Mouse (Mus musculus) kidney, adult 2 months (tissue): ENCODE results near the gene Sytl1.

Experiments used
- CTCF ChIP-seq: fragments of 200-500 bp; conservative IDR thresholded peaks from 2 replicates; pipeline ENCODE4 v1.5.1; 2011; ENCODE audit warnings: low read depth, mild to moderate bottlenecking, control low read depth, low read length, moderate library complexity, mixed read lengths; ENCODE audit not compliant: insufficient read depth, insufficient read length
- POLR2A ChIP-seq: fragments of 200-500 bp; IDR thresholded peaks from one replicate; pipeline ENCODE4 v1.6.1; 2011; ENCODE audit warnings: low read depth, low read length, control low read depth

DNA sequence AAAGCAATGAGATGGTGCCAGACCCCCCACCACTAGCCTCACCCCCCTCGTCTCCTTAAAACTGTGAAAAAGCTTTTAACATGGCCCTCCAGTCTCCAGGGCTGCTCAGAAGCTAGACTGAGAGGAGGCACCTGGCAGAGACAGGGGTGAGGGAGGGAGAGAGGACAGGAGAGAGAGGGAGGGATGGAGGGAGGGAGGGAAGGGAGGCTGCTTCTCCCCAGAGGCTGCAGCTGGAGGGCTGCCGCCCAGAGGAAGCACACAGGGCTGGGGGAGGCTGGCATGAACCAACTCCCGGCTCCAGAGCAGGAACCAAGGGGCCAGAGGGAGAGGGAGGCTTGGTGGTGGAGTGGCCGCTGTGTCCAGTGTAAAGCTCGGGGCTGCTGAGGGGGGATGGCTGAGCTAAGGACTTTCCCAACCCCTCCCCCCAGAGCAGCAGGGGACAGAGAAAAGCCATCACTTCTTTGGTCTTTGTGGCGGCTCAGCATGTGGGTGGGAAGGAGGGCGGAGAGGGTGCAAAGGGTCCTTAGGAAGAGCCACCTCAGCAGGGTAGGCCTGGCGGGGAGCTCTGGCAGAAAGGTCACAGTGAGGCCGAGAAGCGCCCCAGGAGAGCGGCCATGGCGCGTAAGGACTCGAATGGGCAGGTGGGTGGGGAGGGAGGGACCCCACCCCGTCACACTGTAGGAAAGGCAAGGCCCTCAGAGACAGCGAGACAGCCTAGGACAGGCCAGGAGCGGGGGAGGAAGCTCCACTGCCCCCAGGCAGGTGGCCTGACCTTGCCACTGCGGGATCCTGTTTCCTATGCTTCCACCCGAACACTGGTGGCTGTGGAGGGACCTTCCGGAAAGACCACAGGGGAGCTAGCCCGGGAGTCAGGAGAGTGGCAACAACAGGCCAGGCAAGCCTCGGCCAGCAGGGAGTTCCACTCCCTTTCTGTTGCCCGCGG, 30.3 kb upstream of the Sytl1 start:
- no peak for TF ChIP-seq CTCF
- TF ChIP-seq POLR2A = no peak
